Mouse (Mus musculus) monocyte, adult 2 months (primary cell): ENCODE measurements around the gene Foxd4.
"Not testable (repeated sequence)": the region's sequence is repeated elsewhere in the genome, so short reads cannot be mapped to it uniquely, and the experiment has no call there.

Source experiments
- DNase-seq, 2 experiments: peaks; one replicate each; pipeline ENCODE4 v3.0.0; 2022; ENCODE audit warnings: low spot score in 2 of 2, low read depth in 1 of 2

Gene Foxd4

GRCm38 (mm10) chr19:24875129-24875870, 25.7 kb downstream of the Foxd4 start, which contains the start of gene Gm10053:
Gene Gm10053 (plus strand): TSS chr19:24875686.
- DNase-seq: not testable (repeated sequence)

- no peak for DNase-seq
Observed at GRCm38 (mm10) chr19:24873873-24874272, 27.1 kb downstream of the Foxd4 start.

- no peak for DNase-seq
Observed at GRCm38 (mm10) chr19:24871037-24871635, 29.9 kb downstream of the Foxd4 start.

GRCm38 (mm10) chr19:24865436-24865835, 35.6 kb downstream of the Foxd4 start:
- no peak for DNase-seq

GRCm38 (mm10) chr19:24861612-24862451, 39.2 kb downstream of the Foxd4 start, which contains the start of gene Pgm5:
Gene Pgm5 (minus strand): TSS chr19:24861855.
- DNase-seq: no peak

GRCm38 (mm10) chr19:24861276-24861611, 39.8 kb downstream of the Foxd4 start:
- DNase-seq: no peak

- DNase-seq: no peak
Observed at GRCm38 (mm10) chr19:24851456-24852315, 49.3 kb downstream of the Foxd4 start.
